Mouse (Mus musculus) brain, embryonic 14.5 days (tissue): ENCODE measurements around the gene Adamts7.

Experiments
- CTCF ChIP-seq: fragments of 200-500 bp; IDR thresholded peaks from 2 replicates; pipeline ENCODE4 v1.5.1; 2012; ENCODE audit warnings: inconsistent platforms, mild to moderate bottlenecking, moderate library complexity, borderline replicate concordance; ENCODE audit not compliant: insufficient read depth, insufficient read length; ENCODE audit errors: extremely low read depth
- POLR2A ChIP-seq: fragments of 200-500 bp; IDR thresholded peaks from 2 replicates; pipeline ENCODE4 v1.6.1; 2012; ENCODE audit warnings: mild to moderate bottlenecking, inconsistent platforms, borderline replicate concordance; ENCODE audit not compliant: poor library complexity, insufficient read depth, insufficient read length, severe bottlenecking; ENCODE audit errors: extremely low read depth

GRCm38 (mm10) chr9:90133562-90134355 lies 29.1 kb upstream of the Adamts7 start:
- TF ChIP-seq CTCF (no peak), POLR2A (no peak)
